Mouse (Mus musculus): Measurements from ENCODE around the gene Krtap19-2. TPM values are rescaled to one million over a fixed set of nuclear protein-coding genes. Genes with fewer than 3 reads are reported as not detected.
A peak's percentile ranks its signal among the peaks of the same experiment; 100 is the strongest.

The Krtap19-2 gene
- polyA plus RNA-seq (2015; fragmentation: Nextera tagmentation; extraction: Ambion mirVana): not detected in 2 replicates

GRCm38 (mm10) chr16:88874169-88874568 lies at the start of gene Krtap19-2:
TSS of gene Krtap19-2 (minus strand) at chr16:88874269.
- no peaks in the 10 kb centered on the region for H3K4me1 ChIP-seq (replicated peaks)

GRCm38 (mm10) chr16:88896357-88896756 lies 22.3 kb upstream of the Krtap19-2 start, which contains the start of gene Krtap19-5:
TSS of gene Krtap19-5 (minus strand) at chr16:88896457.
- H3K36me3 ChIP-seq: no peaks in the 10 kb centered on the region
- H3K4me3 ChIP-seq (replicated peaks): no peak within 1 kb of the TSS
- H3K27me3 ChIP-seq: no peaks in the 10 kb centered on the region
- H3K4me1 ChIP-seq (replicated peaks): no peaks in the 10 kb centered on the region
- ATAC-seq (ENCODE audit: low read depth) (no peak), DNase-seq (no peak)
- H3K9me3 ChIP-seq (replicated peaks): no peaks in the 10 kb centered on the region
- 75% methylated on average over 6 of the region's 6 CpGs for WGBS (ENCODE audit: insufficient replicate concordance)
- no peak within 1 kb of the TSS for H3K9ac ChIP-seq
- no peak within 1 kb of the TSS for H3K27ac ChIP-seq
- no peak within 1 kb of the TSS for H3K4me2 ChIP-seq

More at GRCm38 (mm10) chr16:88874169-88874568, at the start of gene Krtap19-2:
- no peak within 1 kb of the TSS for H3K9ac ChIP-seq
- H3K27ac ChIP-seq: no peak within 1 kb of the TSS
- H3K27me3 ChIP-seq: no peaks in the 10 kb centered on the region
- H3K9me3 ChIP-seq (replicated peaks): no peaks in the 10 kb centered on the region
- DNase-seq (no peak), ATAC-seq (ENCODE audit: low read depth) (no peak)
- no peak within 1 kb of the TSS for H3K4me2 ChIP-seq
- H3K36me3 ChIP-seq: no peaks in the 10 kb centered on the region
- no peak within 1 kb of the TSS for H3K4me3 ChIP-seq (replicated peaks)
- WGBS (ENCODE audit: insufficient replicate concordance): 83% methylated on average over 3 of the region's 3 CpGs

- H3K4me1 ChIP-seq (replicated peaks): no peaks in the 10 kb centered on the region
- no peaks in the 10 kb centered on the region for H3K27me3 ChIP-seq
- no peak overlapping the region for H3K4me2 ChIP-seq
- WGBS (ENCODE audit: insufficient replicate concordance): 63% methylated on average over 6 of the region's 6 CpGs
- H3K36me3 ChIP-seq: no peaks in the 10 kb centered on the region
- DNase-seq (no peak), ATAC-seq (ENCODE audit: low read depth) (no peak)
- no peaks in the 10 kb centered on the region for H3K9me3 ChIP-seq (replicated peaks)
- H3K4me3 ChIP-seq (replicated peaks): no peak overlapping the region
- H3K9ac ChIP-seq: no peak overlapping the region
- no peak overlapping the region for H3K27ac ChIP-seq
These were observed 12.8 kb upstream of the Krtap19-2 start for GRCm38 (mm10) chr16:88886870-88887269.

- ATAC-seq (ENCODE audit: low read depth): no peak
- Histone ChIP-seq H3K36me3 (no peaks in the 10 kb centered on the region), H3K9me3 (replicated peaks) (no peaks in the 10 kb centered on the region), H3K9ac (no peak within 1 kb of the TSS), H3K27me3 (no peaks in the 10 kb centered on the region), H3K27ac (no peak within 1 kb of the TSS), H3K4me3 (replicated peaks) (no peak within 1 kb of the TSS), H3K4me2 (no peak within 1 kb of the TSS), H3K4me1 (replicated peaks) (no peaks in the 10 kb centered on the region)
- 66% methylated on average over 5 of the region's 5 CpGs for WGBS (ENCODE audit: insufficient replicate concordance)
- no peak for DNase-seq
These were observed 10.9 kb upstream of the Krtap19-2 start, which contains the start of gene Krtap19-4 for GRCm38 (mm10) chr16:88884989-88885388. TSS of gene Krtap19-4 (minus strand) at chr16:88885089.

- Histone ChIP-seq H3K36me3 (no peaks in the 10 kb centered on the region), H3K4me2 (no peak within 1 kb of the TSS), H3K9ac (no peak within 1 kb of the TSS), H3K9me3 (replicated peaks) (no peaks in the 10 kb centered on the region), H3K27me3 (no peaks in the 10 kb centered on the region), H3K27ac (no peak within 1 kb of the TSS), H3K4me1 (replicated peaks) (no peaks in the 10 kb centered on the region), H3K4me3 (replicated peaks) (no peak within 1 kb of the TSS)
- no peak for DNase-seq
- WGBS (ENCODE audit: insufficient replicate concordance): 71% methylated on average over 2 of the region's 2 CpGs
- ATAC-seq (ENCODE audit: low read depth): no peak
These were observed 3.9 kb upstream of the Krtap19-2 start, which contains the start of gene Krtap19-3 for GRCm38 (mm10) chr16:88877938-88878337. TSS of gene Krtap19-3 (minus strand) at chr16:88878038.

- DNase-seq (no peak), ATAC-seq (ENCODE audit: low read depth) (no peak)
- Histone ChIP-seq H3K4me2 (no peak within 1 kb of the TSS), H3K27me3 (no peaks in the 10 kb centered on the region), H3K36me3 (no peaks in the 10 kb centered on the region), H3K4me1 (replicated peaks) (no peaks in the 10 kb centered on the region), H3K27ac (no peak within 1 kb of the TSS), H3K9ac (no peak within 1 kb of the TSS), H3K4me3 (replicated peaks) (no peak within 1 kb of the TSS), H3K9me3 (replicated peaks) (no peaks in the 10 kb centered on the region)
- WGBS (ENCODE audit: insufficient replicate concordance): 70% methylated on average over 6 of the region's 6 CpGs
These were observed 4.8 kb downstream of the Krtap19-2 start, which contains the start of gene Krtap19-1 for GRCm38 (mm10) chr16:88869311-88869710. TSS of gene Krtap19-1 (minus strand) at chr16:88869411.

- Histone ChIP-seq H3K36me3 (no peaks in the 10 kb centered on the region), H3K27ac (no peak overlapping the region), H3K4me1 (replicated peaks) (no peaks in the 10 kb centered on the region), H3K4me2 (no peak overlapping the region), H3K4me3 (replicated peaks) (no peak overlapping the region), H3K9me3 (replicated peaks) (no peaks in the 10 kb centered on the region), H3K9ac (no peak overlapping the region), H3K27me3 (no peaks in the 10 kb centered on the region)
- 69% methylated on average over 4 of the region's 4 CpGs for WGBS (ENCODE audit: insufficient replicate concordance)
- DNase-seq (no peak), ATAC-seq (ENCODE audit: low read depth) (no peak)
These were observed 9.1 kb downstream of the Krtap19-2 start for GRCm38 (mm10) chr16:88864887-88865407.

- Histone ChIP-seq H3K4me3 (replicated peaks) (no peak overlapping the region), H3K4me2 (no peak overlapping the region), H3K27me3 (no peaks in the 10 kb centered on the region), H3K27ac (no peak overlapping the region), H3K4me1 (replicated peaks) (no peaks in the 10 kb centered on the region), H3K9me3 (replicated peaks) (no peaks in the 10 kb centered on the region), H3K9ac (no peak overlapping the region), H3K36me3 (no peaks in the 10 kb centered on the region)
- WGBS (ENCODE audit: insufficient replicate concordance): 20% methylated on average over 5 of the region's 5 CpGs
- ATAC-seq (ENCODE audit: low read depth) (no peak), DNase-seq (no peak)
These were observed 22.6 kb downstream of the Krtap19-2 start for GRCm38 (mm10) chr16:88851450-88851849.

GRCm38 (mm10) chr16:88848558-88848957 lies 25.5 kb downstream of the Krtap19-2 start:
- Histone ChIP-seq H3K9me3 (replicated peaks) (no peaks in the 10 kb centered on the region), H3K36me3 (no peaks in the 10 kb centered on the region), H3K4me2 (no peak overlapping the region), H3K4me1 (replicated peaks) (no peaks in the 10 kb centered on the region), H3K27me3 (no peaks in the 10 kb centered on the region), H3K4me3 (replicated peaks) (no peak overlapping the region), H3K9ac (no peak overlapping the region), H3K27ac (no peak overlapping the region)
- 64% methylated on average over 4 of the region's 4 CpGs for WGBS (ENCODE audit: insufficient replicate concordance)
- 0 out of 2 replicates have a peak, but pooled peaks have one; percentile 31 for ATAC-seq (ENCODE audit: low read depth)
- DNase-seq: no peak

GRCm38 (mm10) chr16:88847363-88847762 lies 26.7 kb downstream of the Krtap19-2 start:
- no peak for DNase-seq

GRCm38 (mm10) chr16:88826978-88827377 lies 47.1 kb downstream of the Krtap19-2 start:
- Histone ChIP-seq H3K27me3 (no peaks in the 10 kb centered on the region), H3K27ac (no peak overlapping the region), H3K4me1 (replicated peaks) (no peaks in the 10 kb centered on the region), H3K9me3 (replicated peaks) (no peaks in the 10 kb centered on the region), H3K9ac (no peak overlapping the region), H3K4me3 (replicated peaks) (no peak overlapping the region), H3K4me2 (no peak overlapping the region), H3K36me3 (no peaks in the 10 kb centered on the region)
- no peak for ATAC-seq (ENCODE audit: low read depth)
- DNase-seq: no peak
- WGBS (ENCODE audit: insufficient replicate concordance): 70% methylated on average over 3 of the region's 3 CpGs

More at GRCm38 (mm10) chr16:88847363-88847762, 26.7 kb downstream of the Krtap19-2 start:
- ATAC-seq (ENCODE audit: low read depth): no peak
- Histone ChIP-seq H3K9ac (no peak overlapping the region), H3K27me3 (no peaks in the 10 kb centered on the region), H3K9me3 (replicated peaks) (no peaks in the 10 kb centered on the region), H3K4me2 (no peak overlapping the region), H3K27ac (no peak overlapping the region), H3K4me3 (replicated peaks) (no peak overlapping the region), H3K36me3 (no peaks in the 10 kb centered on the region), H3K4me1 (replicated peaks) (no peaks in the 10 kb centered on the region)
- 89% methylated on average over 1 of the region's 1 CpGs for WGBS (ENCODE audit: insufficient replicate concordance)

- H3K27me3 ChIP-seq: no peaks in the 10 kb centered on the region
- no peaks in the 10 kb centered on the region for H3K9me3 ChIP-seq (replicated peaks)
- no peak for ATAC-seq (ENCODE audit: low read depth)
- WGBS (ENCODE audit: insufficient replicate concordance): 78% methylated on average over 9 of the region's 9 CpGs
- H3K4me1 ChIP-seq (replicated peaks): no peaks in the 10 kb centered on the region
- no peak within 1 kb of the TSS for H3K4me2 ChIP-seq
- no peak within 1 kb of the TSS for H3K9ac ChIP-seq
- DNase-seq: no peak
- no peak within 1 kb of the TSS for H3K27ac ChIP-seq
- H3K4me3 ChIP-seq (replicated peaks): no peak within 1 kb of the TSS
- no peaks in the 10 kb centered on the region for H3K36me3 ChIP-seq
These were observed 47.9 kb downstream of the Krtap19-2 start, which contains the start of gene Krtap14 for GRCm38 (mm10) chr16:88826095-88826652. TSS of gene Krtap14 (minus strand) at chr16:88826145.
